Mouse (Mus musculus) T-cell, adult 2 months (primary cell): ENCODE data around the gene Sync.

ENCODE experiments used
- DNase-seq: peaks from one replicate; pipeline ENCODE4 v3.0.0; 2022; ENCODE audit warnings: low spot score

The Sync gene

GRCm38 (mm10) chr4:129261196-129261595, 26.2 kb upstream of the Sync start, which contains the start of gene C77080:
TSS of gene C77080 (minus strand) at chr4:129261404.
- no peak for DNase-seq

- DNase-seq = peak; percentile 25
Measured at GRCm38 (mm10) chr4:129263225-129264021, 24.0 kb upstream of the Sync start.

GRCm38 (mm10) chr4:129266191-129266590, 21.2 kb upstream of the Sync start:
- no peak for DNase-seq

- DNase-seq = no peak
Measured at GRCm38 (mm10) chr4:129266821-129267220, 20.6 kb upstream of the Sync start.

GRCm38 (mm10) chr4:129268698-129269097, 18.7 kb upstream of the Sync start:
- DNase-seq = no peak

- no peak for DNase-seq
Measured at GRCm38 (mm10) chr4:129271991-129272755, 15.2 kb upstream of the Sync start.

GRCm38 (mm10) chr4:129272756-129273046, 14.7 kb upstream of the Sync start:
- no peak for DNase-seq

GRCm38 (mm10) chr4:129276453-129276865, 11.0 kb upstream of the Sync start:
- peak; percentile 89 for DNase-seq

- no peak for DNase-seq
Measured at GRCm38 (mm10) chr4:129282786-129283185, 4.6 kb upstream of the Sync start.

GRCm38 (mm10) chr4:129283226-129283625, 4.2 kb upstream of the Sync start:
- DNase-seq = no peak

GRCm38 (mm10) chr4:129284685-129285084, 2.7 kb upstream of the Sync start:
- no peak for DNase-seq

- DNase-seq = no peak
Measured at GRCm38 (mm10) chr4:129286001-129286682, 1.3 kb upstream of the Sync start.

- no peak for DNase-seq
Measured at GRCm38 (mm10) chr4:129286683-129287471, 540 bp upstream of the Sync start.

- no peak for DNase-seq
Measured at GRCm38 (mm10) chr4:129288067-129288466, 650 bp downstream of the Sync start.

- DNase-seq = no peak
Measured at GRCm38 (mm10) chr4:129289671-129290070, 2.3 kb downstream of the Sync start.

GRCm38 (mm10) chr4:129292831-129293230, 5.4 kb downstream of the Sync start:
- DNase-seq = no peak

GRCm38 (mm10) chr4:129293702-129294101, 6.3 kb downstream of the Sync start:
- no peak for DNase-seq

- DNase-seq = no peak
Measured at GRCm38 (mm10) chr4:129295188-129295587, 7.8 kb downstream of the Sync start.

- DNase-seq = no peak
Measured at GRCm38 (mm10) chr4:129296066-129296465, 8.6 kb downstream of the Sync start.

GRCm38 (mm10) chr4:129297724-129298123, 10.3 kb downstream of the Sync start:
- no peak for DNase-seq

GRCm38 (mm10) chr4:129299121-129299520, 11.7 kb downstream of the Sync start:
- DNase-seq = no peak

GRCm38 (mm10) chr4:129303401-129303800, 16.0 kb downstream of the Sync start:
- DNase-seq = no peak
